Mouse (Mus musculus) naive thymus-derived CD4-positive, alpha-beta T cell, adult 5 months (primary cell): ENCODE data around the gene C130060K24Rik. TPM values are rescaled to one million over a fixed set of nuclear protein-coding genes. Genes with fewer than 3 reads are reported as not detected.

Experiments used
- polyA plus RNA-seq: library from polyadenylated mRNA; unstranded; fragments of 100-300 nt; shearing (Covaris generic); gene quantifications from one replicate; pipeline ENCODE4 v1.2.1, GENCODE M21; 2017

Gene C130060K24Rik
- polyA plus RNA-seq: not detected

DNA sequence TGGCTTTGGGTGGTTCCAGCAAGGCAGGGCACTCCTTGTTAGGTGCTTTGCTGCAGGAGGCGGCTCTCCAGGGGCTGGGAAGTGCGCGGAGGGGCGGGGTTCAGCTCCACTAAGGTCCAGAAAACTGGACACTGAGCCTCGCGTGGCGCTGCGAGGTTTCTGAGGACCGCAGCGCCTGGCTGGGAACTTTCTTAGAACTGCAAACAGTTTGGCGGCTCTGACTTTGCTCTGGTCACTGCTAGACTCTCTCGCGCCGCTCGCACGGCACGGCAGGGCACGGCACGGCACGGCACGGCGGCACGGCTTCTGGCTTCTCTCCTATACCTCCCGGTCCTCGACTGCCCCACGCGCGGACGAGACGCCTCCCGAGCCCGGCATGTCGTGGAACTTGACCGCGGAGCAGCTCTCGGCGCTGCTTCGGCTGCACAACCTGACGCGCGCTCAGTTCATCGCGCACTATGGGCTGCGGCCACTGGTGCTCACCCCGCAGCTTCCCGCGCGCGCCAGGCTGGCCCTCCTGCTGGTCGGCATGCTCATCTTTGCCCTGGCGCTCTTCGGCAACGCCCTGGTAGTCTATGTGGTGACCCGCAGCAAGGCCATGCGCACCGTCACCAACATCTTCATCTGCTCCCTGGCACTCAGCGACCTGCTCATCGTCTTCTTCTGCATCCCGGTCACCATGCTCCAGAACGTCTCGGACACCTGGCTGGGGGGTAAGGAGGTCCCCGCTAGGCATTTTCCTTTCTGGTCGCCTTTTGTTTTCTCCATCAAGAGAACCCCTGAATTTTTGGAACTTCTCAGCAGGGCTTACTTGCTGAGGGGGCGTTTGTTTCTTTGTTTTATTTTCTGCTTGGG lies at the start of gene C130060K24Rik:
Gene C130060K24Rik (plus strand): TSS at position 188 of the 855 bp plus-strand sequence.

Other genes starting within 250 kb of the C130060K24Rik start
- gene Hpgds, start 236.2 kb upstream of the C130060K24Rik start, polyA plus RNA-seq: 1.3 TPM
- gene Tnip3, start 144.2 kb downstream of the C130060K24Rik start, polyA plus RNA-seq: 0.57 TPM